Mouse (Mus musculus): ENCODE data around the gene Zfp217.

DNA sequence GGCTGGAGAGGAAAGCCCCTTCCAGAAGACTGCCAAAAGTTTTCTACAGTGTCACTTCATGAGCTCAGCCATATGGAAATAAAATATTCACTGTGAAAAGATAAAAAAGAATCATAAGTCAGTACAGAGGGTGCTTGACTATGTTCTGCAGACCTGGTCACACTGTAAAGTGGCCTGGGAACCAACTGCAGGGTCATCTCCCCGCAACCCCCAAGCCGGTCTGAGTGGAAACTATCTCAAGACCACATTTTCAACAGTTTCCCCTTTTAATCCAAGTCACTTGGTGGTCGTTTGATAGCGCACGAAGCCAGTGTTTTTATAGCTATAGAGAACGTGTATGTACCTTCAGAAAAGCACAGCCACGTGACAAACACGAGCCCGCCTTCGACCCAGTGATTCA, 3.6 kb downstream of the Zfp217 start:
- no peak for TF ChIP-seq EP300 (optimal IDR thresholded peaks at IDR 0.05)
- no peak for TF ChIP-seq CTCF (IDR thresholded peaks at IDR 0.05; ENCODE audit: low read depth)
